Mouse (Mus musculus) fibroblast of lung, adult 2 months (primary cell): ENCODE results near the gene Ppp3r2.

Source experiments
- DNase-seq: peaks from one replicate; pipeline ENCODE4 v3.0.0-alpha.2; 2011; ENCODE audit warnings: low read depth

Ppp3r2 gene

GRCm38 (mm10) chr4:49681812-49682211 is at the start of gene Ppp3r2:
Gene Ppp3r2, minus strand, starts transcription at chr4:49682024.
- no peak for DNase-seq

GRCm38 (mm10) chr4:49729326-49729725 is 47.5 kb upstream of the Ppp3r2 start:
- no peak for DNase-seq

- no peak for DNase-seq
These were observed 42.1 kb upstream of the Ppp3r2 start for GRCm38 (mm10) chr4:49723908-49724307.

GRCm38 (mm10) chr4:49691405-49692194 is 9.8 kb upstream of the Ppp3r2 start:
- DNase-seq = no peak

GRCm38 (mm10) chr4:49688594-49689288 is 6.9 kb upstream of the Ppp3r2 start:
- peak; percentile 33 for DNase-seq

- DNase-seq = no peak
These were observed 1.5 kb downstream of the Ppp3r2 start for GRCm38 (mm10) chr4:49680171-49680875.

GRCm38 (mm10) chr4:49676790-49677189 is 5.0 kb downstream of the Ppp3r2 start:
- no peak for DNase-seq

GRCm38 (mm10) chr4:49676071-49676470 is 5.8 kb downstream of the Ppp3r2 start:
- DNase-seq = no peak

GRCm38 (mm10) chr4:49664850-49665249 is 17.0 kb downstream of the Ppp3r2 start:
- DNase-seq = no peak

GRCm38 (mm10) chr4:49662231-49662630 is 19.6 kb downstream of the Ppp3r2 start:
- no peak for DNase-seq

GRCm38 (mm10) chr4:49661664-49662063 is 20.2 kb downstream of the Ppp3r2 start:
- no peak for DNase-seq

GRCm38 (mm10) chr4:49659421-49659820 is 22.4 kb downstream of the Ppp3r2 start:
- DNase-seq = no peak

- DNase-seq = no peak
These were observed 41.9 kb downstream of the Ppp3r2 start for GRCm38 (mm10) chr4:49639913-49640312.

- DNase-seq = no peak
These were observed 44.0 kb downstream of the Ppp3r2 start for GRCm38 (mm10) chr4:49637821-49638220.

- no peak for DNase-seq
These were observed 49.7 kb downstream of the Ppp3r2 start for GRCm38 (mm10) chr4:49632139-49632481.

GRCm38 (mm10) chr4:49631319-49632138 is 50.3 kb downstream of the Ppp3r2 start, which contains the start of gene Rnf20:
Gene Rnf20, plus strand, starts transcription at chr4:49632006.
- DNase-seq = peak; percentile 88

- DNase-seq = no peak
These were observed 52.9 kb downstream of the Ppp3r2 start for GRCm38 (mm10) chr4:49628941-49629340.
